Mouse (Mus musculus) lung, postnatal 0 days (tissue): Measurements from ENCODE around the gene Hoxd10.

ENCODE experiments used
- CTCF ChIP-seq: IDR thresholded peaks from 2 replicates; pipeline ENCODE4 v1.5.1; 2016; ENCODE audit warnings: antibody characterized with exemption, mild to moderate bottlenecking
- EP300 ChIP-seq: IDR thresholded peaks from 2 replicates; pipeline ENCODE4 v1.6.1; 2016; ENCODE audit warnings: antibody characterized with exemption, mild to moderate bottlenecking, control low read depth

DNA sequence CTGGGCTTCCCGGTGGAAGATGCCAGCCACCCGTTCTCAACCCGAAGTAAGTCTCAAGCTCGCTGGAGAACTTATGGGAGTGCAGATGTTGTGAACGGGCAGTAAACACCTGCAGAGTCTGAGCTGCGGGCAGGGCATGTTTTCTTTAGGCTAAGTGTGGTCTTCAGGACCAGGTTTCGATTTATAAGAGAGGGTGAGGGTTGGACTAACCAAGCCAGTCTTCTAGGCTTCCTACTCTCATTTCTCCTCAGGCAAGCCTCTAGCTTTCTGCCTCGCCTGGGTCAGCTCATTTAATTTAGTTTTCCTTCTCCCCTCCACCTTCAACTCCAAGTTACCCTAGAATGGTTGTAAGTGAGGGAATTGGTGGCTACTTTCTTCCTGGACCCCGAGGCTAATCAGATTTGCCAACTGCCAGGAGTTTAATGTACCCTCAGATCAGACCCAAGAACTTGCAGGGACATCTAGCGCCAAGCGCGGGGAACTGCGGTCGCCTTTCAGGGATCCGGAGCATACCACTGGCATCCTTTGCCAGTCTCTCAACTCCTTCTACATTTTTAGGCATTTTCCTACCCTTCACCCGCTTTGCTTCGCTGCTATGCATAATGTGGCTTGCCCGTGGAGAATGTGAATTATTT is 28.3 kb upstream of the Hoxd10 start:
- TF ChIP-seq CTCF (peak; percentile 79), EP300 (no peak)
